ENCODE assay signal across 9 mouse cellular contexts in the genomic region with DNA sequence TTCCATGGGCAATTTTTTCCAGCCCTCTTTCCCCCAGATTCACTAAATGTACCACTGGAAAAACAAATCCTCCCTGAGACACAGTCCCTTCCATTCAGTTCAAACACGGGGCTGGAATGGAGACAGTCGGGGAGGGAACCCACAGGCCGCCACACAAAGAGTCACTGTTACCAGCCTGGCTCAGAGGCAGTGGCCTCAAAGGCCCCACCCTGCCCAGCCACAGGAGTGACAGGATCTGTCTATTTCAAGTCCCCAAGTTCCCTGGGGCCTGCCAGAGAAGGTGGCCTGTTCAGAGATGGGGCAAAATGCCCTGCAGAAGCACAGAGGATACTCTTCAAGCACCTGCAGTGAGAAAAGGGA. TPM values are rescaled to one million over a fixed set of nuclear protein-coding genes. Genes with fewer than 3 reads are reported as not detected.
DNase-seq lines count a peak whose midpoint lies in the region; ATAC-seq lines count a peak whose summit lies in the region.
"Had no signal": no experiment of that assay in that cellular context is flagged by ENCODE, and none has a peak within 500 bp of the region (broad histone marks: within the 10 kb centered on the region; RNA-seq: fewer than 3 reads in every experiment).

No protein-coding gene starts in this region.

- no peak overlapping the region for H3K4me3 ChIP-seq in hindbrain, embryonic 13.5 days

- H3K4me1 ChIP-seq in hindbrain, embryonic 13.5 days (replicated peaks): no peaks in the 10 kb centered on the region

- H3K9me3 ChIP-seq in hindbrain, embryonic 13.5 days: no peaks in the 10 kb centered on the region

- peak; percentile 86 for DNase-seq in heart, adult 11 months
- DNase-seq in heart, adult 9 months (ENCODE audit: low spot score in 2 of 2): no peak
- DNase-seq in Muller cell, postnatal 12 days (ENCODE audit: inconsistent ontology term): peak; percentile 90
- peak; percentile 42 to 44 for DNase-seq in left cerebral cortex, postnatal 14 days (ENCODE audit: low spot score in 2 of 2)
- no peak for DNase-seq in adrenal gland, postnatal 25 days
- DNase-seq in yolk sac, embryonic 10.5 days (ENCODE audit: low spot score): no peak
- no peak for DNase-seq in gastrocnemius, postnatal 36 days
- DNase-seq: kidney, adult 11 months had no signal

- no peaks in the 10 kb centered on the region for H3K27me3 ChIP-seq in hindbrain, embryonic 13.5 days

- peaks cover 81% of the 10 kb centered on the region for H3K36me3 ChIP-seq in hindbrain, embryonic 13.5 days

- no peak overlapping the region for H3K9ac ChIP-seq in hindbrain, embryonic 13.5 days

- no peak; the same call in 1 of the 2 replicates for ATAC-seq in hindbrain, embryonic 13.5 days (ENCODE audit: low FRiP score)

- peak overlapping the region; percentile 66 for H3K27ac ChIP-seq in hindbrain, embryonic 13.5 days

- no peak overlapping the region for H3K4me2 ChIP-seq in hindbrain, embryonic 13.5 days

- intact Hi-C loops in left cerebral cortex, postnatal 14 days (cut with DNase I): no loop called here
- intact Hi-C loops in gastrocnemius, postnatal 36 days (cut with DNase I): no loop called here

- WGBS in hindbrain, embryonic 13.5 days: 51% methylated on average over 3 of the region's 3 CpGs

RNA-seq across cellular contexts. Expression of a gene that starts 13.3 kb away (rescaled TPM):
- 7.8 and 9.1 TPM in 2 replicates for polyA plus RNA-seq in hindbrain, embryonic 13.5 days (2015; fragmentation: Nextera tagmentation; extraction: Ambion mirVana)
- total RNA-seq in left cerebral cortex, postnatal 14 days (2021): 1 to 10 TPM; 8.9 to 9.0 TPM
- total RNA-seq in adrenal gland, postnatal 25 days (2021): 9.5 and 12.5 TPM in 2 replicates
- 1 to 10 TPM; 5.2 to 6.7 TPM for total RNA-seq in gastrocnemius, postnatal 36 days (2021)

RNA-seq across cellular contexts. Expression of a gene that starts 31.5 kb away (rescaled TPM):
- polyA plus RNA-seq in hindbrain, embryonic 13.5 days (2015; fragmentation: Nextera tagmentation; extraction: Ambion mirVana): 27.9 and 28.8 TPM in 2 replicates
- total RNA-seq in left cerebral cortex, postnatal 14 days (2021): 10 to 100 TPM; 15.1 to 17.5 TPM
- total RNA-seq in adrenal gland, postnatal 25 days (2021): 23.6 and 36.7 TPM in 2 replicates
- 10 to 100 TPM; 13.8 to 13.9 TPM for total RNA-seq in gastrocnemius, postnatal 36 days (2021)

RNA-seq across cellular contexts. Expression of a gene that starts 31.8 kb away (rescaled TPM):
- polyA plus RNA-seq in hindbrain, embryonic 13.5 days (2015; fragmentation: Nextera tagmentation; extraction: Ambion mirVana): 41.8 and 53.3 TPM in 2 replicates
- total RNA-seq in left cerebral cortex, postnatal 14 days (2021): 10 to 100 TPM; 44.3 to 48.7 TPM
- total RNA-seq in adrenal gland, postnatal 25 days (2021): 72.1 and 75.4 TPM in 2 replicates
- 10 to 100 TPM; 86.3 to 99.6 TPM for total RNA-seq in gastrocnemius, postnatal 36 days (2021)

Comparison
In these comparisons a context has a peak if more than half of its experiments do, and no peak if none do; other contexts are left out.
1. DNase-seq: peak in heart, adult 11 months (single experiment), Muller cell, postnatal 12 days (single experiment) and left cerebral cortex, postnatal 14 days (2 of 2); none in heart, adult 9 months (0 of 2), adrenal gland, postnatal 25 days (single experiment), yolk sac, embryonic 10.5 days (single experiment) and gastrocnemius, postnatal 36 days (0 of 2).